Mouse (Mus musculus) embryo, embryonic 10.5 days (tissue): ENCODE data around the gene Tor1aip2.
A peak's percentile ranks its signal among the peaks of the same experiment; 100 is the strongest.

ENCODE experiments used
- DNase-seq: peaks from one replicate; pipeline ENCODE4 v3.0.0-alpha.2; 2015; ENCODE audit warnings: low spot score

Gene Tor1aip2

GRCm38 (mm10) chr1:156041451-156042241 is 6.4 kb downstream of the Tor1aip2 start:
- peak; percentile 7 for DNase-seq

GRCm38 (mm10) chr1:156042481-156042880 is 7.3 kb downstream of the Tor1aip2 start:
- DNase-seq, result no peak

- peak; percentile 77 for DNase-seq
Observed at GRCm38 (mm10) chr1:156043027-156043426, 7.8 kb downstream of the Tor1aip2 start.

DNA sequence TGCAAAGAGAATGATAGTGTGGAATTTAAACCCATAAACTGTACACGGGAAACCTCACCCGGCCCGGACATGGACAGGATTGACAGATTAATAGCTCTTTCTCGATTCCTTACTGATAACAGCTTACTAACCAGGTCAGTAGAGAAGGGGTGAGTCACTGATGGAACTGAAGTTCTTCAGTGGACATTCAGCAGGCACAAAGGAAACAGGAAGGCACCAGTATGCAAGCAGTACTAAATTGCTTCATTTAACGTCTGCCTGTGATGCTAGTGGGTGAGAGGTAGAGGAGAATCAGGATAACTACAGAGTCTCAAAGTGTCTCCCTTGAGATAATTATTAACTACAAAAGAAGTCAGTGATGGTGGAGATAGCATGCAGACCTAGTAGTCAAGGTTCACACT is 9.0 kb downstream of the Tor1aip2 start:
- no peak for DNase-seq

DNA sequence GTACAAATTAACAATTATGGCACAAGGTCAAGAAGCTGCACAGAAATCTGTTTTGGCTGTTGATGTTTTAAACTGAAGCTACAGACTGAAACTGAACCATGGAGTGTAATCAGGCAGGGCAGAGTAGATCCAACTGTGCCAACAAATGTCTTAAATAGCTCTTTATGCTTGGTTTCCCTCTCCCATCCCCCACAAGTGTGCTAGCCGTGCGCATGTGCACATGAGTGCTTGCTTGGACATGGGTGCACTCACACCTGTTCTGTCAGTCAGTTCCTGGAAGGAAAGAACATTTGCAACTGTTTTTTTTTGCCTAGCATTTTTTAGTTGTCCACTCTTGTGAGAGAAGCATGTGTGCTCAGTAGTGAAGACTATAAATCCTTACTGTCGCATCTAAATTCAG is 11.5 kb downstream of the Tor1aip2 start:
- no peak for DNase-seq

GRCm38 (mm10) chr1:156058207-156058606 is 23.0 kb downstream of the Tor1aip2 start:
- DNase-seq, result no peak

GRCm38 (mm10) chr1:156062193-156062592 is 27.0 kb downstream of the Tor1aip2 start:
- DNase-seq, result no peak

- no peak for DNase-seq
Observed at GRCm38 (mm10) chr1:156066133-156066532, 30.9 kb downstream of the Tor1aip2 start.

GRCm38 (mm10) chr1:156070106-156070505 is 34.9 kb downstream of the Tor1aip2 start:
- DNase-seq, result no peak

DNA sequence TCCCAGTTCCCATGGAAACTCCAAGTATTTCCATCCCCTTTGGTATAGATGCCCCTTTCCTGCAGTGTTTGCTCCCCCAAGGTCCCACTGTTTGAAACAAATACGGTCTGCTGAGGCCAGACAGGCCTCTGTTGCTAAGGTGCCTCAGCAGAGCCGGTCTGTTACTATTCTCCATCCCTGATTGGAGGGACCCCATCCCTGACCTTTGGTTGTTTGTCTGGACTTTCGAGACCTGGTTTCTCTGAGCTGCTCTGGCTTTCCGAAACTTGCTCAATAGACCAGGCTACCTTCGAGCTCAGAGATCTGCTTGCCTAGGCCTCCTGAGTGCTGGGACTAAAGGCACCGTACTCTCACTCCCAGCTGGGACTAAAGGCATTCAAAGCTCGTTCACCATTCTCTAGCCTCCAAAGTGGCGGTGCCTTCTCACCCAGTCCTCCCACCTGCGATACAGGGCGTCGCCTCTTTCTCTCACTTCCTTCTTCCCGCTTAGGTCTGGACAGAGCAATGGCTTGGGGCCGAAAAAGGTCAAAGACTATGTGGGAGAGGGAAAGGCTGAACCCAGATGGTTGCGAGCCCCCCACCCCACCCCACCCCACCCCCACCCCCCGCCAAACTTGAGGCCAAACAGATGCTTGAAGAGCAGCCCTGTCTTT is 38.1 kb downstream of the Tor1aip2 start:
- no peak for DNase-seq

- peak; percentile 75 for DNase-seq
Observed at GRCm38 (mm10) chr1:156074575-156074974, 39.4 kb downstream of the Tor1aip2 start.

DNA sequence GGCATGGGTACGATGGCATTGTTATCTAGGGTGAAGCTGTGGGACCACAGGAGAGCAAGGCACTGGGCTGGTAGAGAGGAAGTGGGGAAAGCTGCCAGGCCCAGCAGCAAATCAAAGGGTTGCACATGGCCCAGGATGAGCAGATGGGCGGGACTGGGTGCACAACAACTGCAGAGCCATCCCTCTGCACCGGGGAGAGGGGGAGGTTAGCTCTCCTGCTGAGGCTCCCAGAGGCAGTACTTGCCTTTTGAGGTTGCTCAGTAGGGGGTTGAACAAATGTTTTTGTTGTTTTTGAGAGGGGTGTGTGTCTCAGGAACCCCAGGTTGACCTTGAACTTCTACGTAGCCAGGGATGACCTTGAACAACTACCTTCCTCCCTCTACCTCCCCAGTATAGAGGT is 41.3 kb downstream of the Tor1aip2 start:
- no peak for DNase-seq

DNA sequence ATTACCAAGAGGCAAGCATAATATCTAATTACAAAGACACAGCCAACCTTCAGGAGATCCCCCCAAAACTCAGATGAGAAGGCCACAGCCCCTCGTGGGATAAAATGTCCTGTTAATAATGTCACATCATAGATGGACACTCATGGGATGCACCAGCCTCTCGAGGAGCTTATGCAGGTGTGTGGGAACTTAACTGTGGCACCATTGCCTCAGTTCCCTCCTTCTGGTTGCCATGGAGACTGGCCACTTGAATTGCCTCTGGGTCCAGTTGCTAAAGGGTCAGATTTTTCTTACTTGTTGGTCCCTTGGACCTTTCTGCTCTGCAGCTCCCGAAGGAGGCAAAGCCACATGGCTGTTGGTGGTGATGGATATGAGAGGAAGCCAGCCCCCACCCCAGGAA is 42.5 kb downstream of the Tor1aip2 start:
- DNase-seq, result peak; percentile 31

DNA sequence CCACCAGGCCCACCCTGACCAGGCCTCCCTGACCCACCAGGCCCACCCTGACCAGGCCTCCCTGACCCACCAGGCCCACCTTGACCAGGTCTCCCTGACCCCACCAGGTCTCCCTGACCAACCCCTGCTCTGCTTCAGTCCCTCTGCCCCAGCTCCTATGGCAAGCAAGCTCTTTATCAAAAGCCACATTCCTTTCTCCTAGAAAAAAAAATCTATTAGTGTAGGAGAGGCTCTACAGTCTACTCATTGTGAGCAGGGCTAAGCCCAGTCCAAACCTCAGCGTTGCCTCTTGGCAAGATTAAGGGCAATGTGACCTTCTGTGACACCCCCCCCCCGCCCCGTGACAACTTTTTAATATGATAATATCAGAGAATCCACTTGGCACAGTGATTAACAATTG is 49.4 kb downstream of the Tor1aip2 start:
- no peak for DNase-seq

- peak; percentile 79 for DNase-seq
Observed at GRCm38 (mm10) chr1:156085770-156086169, 50.6 kb downstream of the Tor1aip2 start.

GRCm38 (mm10) chr1:156087586-156087985 is 52.4 kb downstream of the Tor1aip2 start:
- no peak for DNase-seq

GRCm38 (mm10) chr1:156089561-156089960 is 54.4 kb downstream of the Tor1aip2 start:
- DNase-seq, result peak; percentile 19

DNA sequence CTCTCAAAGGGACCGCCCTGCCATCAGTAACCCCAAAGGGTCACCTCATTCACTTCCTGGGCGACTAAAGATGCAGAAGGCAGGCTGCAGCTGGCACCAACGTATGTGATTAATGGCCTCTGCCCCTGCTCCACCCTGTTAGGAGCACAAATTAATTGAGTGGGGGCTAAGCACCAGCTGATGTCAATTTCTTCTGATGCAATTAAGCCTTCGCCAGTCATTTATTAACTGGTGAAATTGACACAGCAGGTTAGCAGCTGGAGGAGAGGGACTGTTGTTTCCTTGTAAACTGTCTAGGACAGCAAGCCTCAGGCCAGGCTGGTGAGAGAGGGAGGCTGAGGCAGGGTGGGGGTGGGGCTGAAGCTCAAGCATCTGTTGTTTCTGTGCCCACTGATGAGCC is 54.8 kb downstream of the Tor1aip2 start:
- peak; percentile 62 for DNase-seq

- no peak for DNase-seq
Observed at GRCm38 (mm10) chr1:156091811-156092210, 56.6 kb downstream of the Tor1aip2 start.

GRCm38 (mm10) chr1:156103763-156104162 is 68.6 kb downstream of the Tor1aip2 start:
- no peak for DNase-seq

DNA sequence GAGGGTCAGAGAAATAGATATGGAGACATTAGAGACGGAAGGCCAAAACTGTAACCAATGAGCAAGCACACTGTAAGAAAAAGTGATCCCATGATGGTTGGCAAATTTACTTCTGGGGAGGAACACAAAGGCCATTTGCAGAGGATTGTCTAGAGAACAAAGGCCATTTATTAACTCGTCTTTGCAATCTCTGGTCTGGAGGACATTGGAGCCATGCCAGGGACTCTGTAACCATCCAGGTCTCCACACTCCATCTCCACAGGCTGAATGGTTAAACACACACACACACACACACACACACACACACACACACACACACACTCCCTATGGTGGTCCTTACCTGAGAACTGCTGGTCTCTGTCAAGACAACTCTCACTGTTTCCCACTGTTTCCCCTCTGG is 70.2 kb downstream of the Tor1aip2 start:
- no peak for DNase-seq

DNA sequence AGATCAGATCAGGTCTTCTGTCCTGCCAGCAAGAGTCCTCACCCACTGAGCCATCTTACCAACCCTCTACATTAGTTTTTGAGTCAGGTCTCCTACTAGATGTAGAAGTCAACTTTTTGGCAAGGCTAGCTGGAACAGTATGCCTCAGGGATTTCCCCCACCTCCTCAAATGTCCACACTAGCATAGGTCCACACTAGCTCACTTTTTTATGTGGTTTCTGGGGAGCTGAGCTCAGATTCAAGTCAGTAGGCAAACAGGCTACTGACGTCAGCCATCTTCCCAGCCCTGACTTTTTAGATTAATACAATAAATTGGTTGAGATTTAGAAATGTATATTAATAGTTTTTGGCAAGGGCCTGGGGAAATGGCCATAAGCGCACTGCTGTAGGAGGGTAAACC is 72.2 kb downstream of the Tor1aip2 start:
- no peak for DNase-seq

DNA sequence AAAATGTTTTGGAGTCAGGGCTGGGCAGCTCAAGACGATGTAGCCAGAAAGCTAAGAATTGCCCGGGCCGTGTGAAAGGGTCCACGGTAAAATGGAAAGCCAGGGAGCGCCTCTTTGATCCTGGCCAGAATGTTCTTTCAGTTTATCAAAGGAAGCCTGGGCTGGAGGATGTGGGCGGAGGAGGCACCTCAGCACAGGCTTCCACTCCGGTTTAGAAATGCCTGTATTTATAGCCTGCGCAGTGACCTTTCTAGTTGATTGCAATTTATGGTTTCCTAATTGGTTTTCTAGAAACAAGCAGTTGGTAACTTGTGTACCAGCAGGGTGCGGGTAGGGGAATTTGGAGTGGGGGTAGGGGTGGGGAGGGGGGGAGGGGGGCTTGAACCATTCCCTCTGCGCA is 73.2 kb downstream of the Tor1aip2 start:
- peak; percentile 56 for DNase-seq

GRCm38 (mm10) chr1:156111090-156111489 is 75.9 kb downstream of the Tor1aip2 start:
- peak; percentile 28 for DNase-seq
